Mouse (Mus musculus) forebrain, embryonic 14.5 days (tissue): Measurements from ENCODE around the gene Kmt2e. TPM values are rescaled to one million over a fixed set of nuclear protein-coding genes. Genes with fewer than 3 reads are reported as not detected.
A peak's percentile ranks its signal among the peaks of the same experiment; 100 is the strongest.

Experiments used
- ATAC-seq: fragments of 200-750 bp; cut with Nextera tagmentation; 2 replicates; pipeline ENCODE4 v1.8.0; 2017; ENCODE audit warnings: mild to moderate bottlenecking, moderate library complexity
- DNase-seq: peaks from one replicate; pipeline ENCODE4 v3.0.0-alpha.2; 2015; ENCODE audit warnings: low spot score
- H3K27ac ChIP-seq: fragments of 300-500 bp; sonication (generic); 2 replicates; pipeline ENCODE4 v1.5.1; 2014; ENCODE audit warnings: low read depth, mild to moderate bottlenecking, control low read depth, low read length, moderate library complexity
- H3K27me3 ChIP-seq: fragments of 300-500 bp; sonication (generic); replicated peaks from 2 replicates; pipeline ENCODE4 v1.6.1; 2014; ENCODE audit warnings: low read length, control low read depth, mixed read lengths; ENCODE audit not compliant: control insufficient read depth, insufficient read depth
- H3K36me3 ChIP-seq: fragments of 300-500 bp; sonication (generic); 2 replicates; pipeline ENCODE4 v1.6.1; 2014; ENCODE audit warnings: low read length, control low read depth; ENCODE audit not compliant: control insufficient read depth, insufficient read depth
- H3K4me1 ChIP-seq: fragments of 300-500 bp; sonication (generic); 2 replicates; pipeline ENCODE4 v1.6.1; 2014; ENCODE audit warnings: antibody characterized with exemption, low read length, control low read depth; ENCODE audit not compliant: control insufficient read depth, insufficient read depth
- H3K4me2 ChIP-seq: fragments of 300-500 bp; sonication (generic); 2 replicates; pipeline ENCODE4 v1.6.1; 2014; ENCODE audit warnings: mild to moderate bottlenecking, control low read depth, low read length
- H3K4me3 ChIP-seq: fragments of 300-500 bp; sonication (generic); 2 replicates; pipeline ENCODE4 v1.5.1; 2014; ENCODE audit warnings: low read depth, low read length, control low read depth
- H3K9ac ChIP-seq: fragments of 300-500 bp; sonication (generic); 2 replicates; pipeline ENCODE4 v1.6.1; 2014; ENCODE audit warnings: mild to moderate bottlenecking, low read length, control low read depth, moderate library complexity
- H3K9me3 ChIP-seq: fragments of 300-500 bp; sonication (generic); replicated peaks from 2 replicates; pipeline ENCODE4 v1.6.1; 2016; ENCODE audit warnings: low read length, control low read depth, mixed read lengths; ENCODE audit not compliant: control insufficient read depth
- WGBS: fragments of 180-500 bp; shearing (Covaris S2); extraction: QIAGEN DNeasy Blood & Tissue Kit; methylation state at CpG from one replicate; pipeline ENCODE4 v1.1.7; 2014; 5-methylcytosine and 5-hydroxymethylcytosine counted together
- polyA plus RNA-seq: library from polyadenylated mRNA; unstranded; fragments of >200 nt; fragmentation: Nextera tagmentation; extraction: Ambion mirVana; gene quantifications from 2 replicates; pipeline ENCODE4 v1.2.1, GENCODE M21; 2014

Kmt2e gene
- polyA plus RNA-seq, 1 experiment from 2014 or later = 131 TPM

- Histone ChIP-seq H3K4me2 (no peak overlapping the region), H3K9me3 (no peaks in the 10 kb centered on the region), H3K36me3 (peaks cover 86% of the 10 kb centered on the region), H3K4me1 (no peaks in the 10 kb centered on the region), H3K27ac (no peak overlapping the region), H3K27me3 (no peaks in the 10 kb centered on the region), H3K9ac (no peak overlapping the region), H3K4me3 (no peak overlapping the region)
- ATAC-seq (no peak), DNase-seq (no peak)
- WGBS = 90% methylated on average over 10 of the region's 10 CpGs
Observed at GRCm38 (mm10) chr5:23497920-23498319, 63.7 kb downstream of the Kmt2e start.

GRCm38 (mm10) chr5:23499257-23499656 is 65.0 kb downstream of the Kmt2e start:
- DNase-seq = no peak
- Histone ChIP-seq H3K27ac (no peak overlapping the region), H3K4me2 (no peak overlapping the region), H3K4me3 (no peak overlapping the region), H3K4me1 (no peaks in the 10 kb centered on the region), H3K9ac (no peak overlapping the region), H3K9me3 (no peaks in the 10 kb centered on the region), H3K27me3 (no peaks in the 10 kb centered on the region), H3K36me3 (peaks cover 80% of the 10 kb centered on the region)
- WGBS = 95% methylated on average over 16 of the region's 16 CpGs
- no peak for ATAC-seq

GRCm38 (mm10) chr5:23500715-23501114 is 66.5 kb downstream of the Kmt2e start:
- no peak overlapping the region for H3K9ac ChIP-seq
- H3K4me3 ChIP-seq = no peak overlapping the region
- WGBS = 94% methylated on average over 6 of the region's 6 CpGs
- no peaks in the 10 kb centered on the region for H3K4me1 ChIP-seq
- H3K27ac ChIP-seq = no peak overlapping the region
- no peak for ATAC-seq
- H3K27me3 ChIP-seq = no peaks in the 10 kb centered on the region
- peaks cover 71% of the 10 kb centered on the region for H3K36me3 ChIP-seq
- DNase-seq = no peak
- H3K9me3 ChIP-seq = no peaks in the 10 kb centered on the region
- H3K4me2 ChIP-seq = no peak overlapping the region

- Histone ChIP-seq H3K4me1 (no peaks in the 10 kb centered on the region), H3K4me2 (no peak overlapping the region), H3K9me3 (no peaks in the 10 kb centered on the region), H3K27ac (no peak overlapping the region), H3K9ac (no peak overlapping the region), H3K4me3 (no peak overlapping the region), H3K27me3 (no peaks in the 10 kb centered on the region), H3K36me3 (peaks cover 69% of the 10 kb centered on the region)
- ATAC-seq = no peak
- no peak for DNase-seq
- 85% methylated on average over 13 of the region's 13 CpGs for WGBS
Observed at GRCm38 (mm10) chr5:23501582-23502316, 67.5 kb downstream of the Kmt2e start.

- WGBS = 79% methylated on average over 13 of the region's 13 CpGs
- Histone ChIP-seq H3K27me3 (no peaks in the 10 kb centered on the region), H3K9me3 (no peaks in the 10 kb centered on the region), H3K9ac (no peak overlapping the region), H3K4me3 (no peak overlapping the region), H3K4me2 (no peak overlapping the region), H3K4me1 (no peaks in the 10 kb centered on the region), H3K36me3 (peaks cover 64% of the 10 kb centered on the region), H3K27ac (no peak overlapping the region)
- no peak for DNase-seq
- peak; percentile 49 for ATAC-seq
Observed at GRCm38 (mm10) chr5:23502317-23502937, 68.2 kb downstream of the Kmt2e start.

- Histone ChIP-seq H3K27me3 (no peaks in the 10 kb centered on the region), H3K36me3 (peaks cover 48% of the 10 kb centered on the region), H3K4me1 (no peaks in the 10 kb centered on the region), H3K27ac (no peak overlapping the region), H3K4me3 (no peak overlapping the region), H3K9me3 (no peaks in the 10 kb centered on the region), H3K9ac (no peak overlapping the region), H3K4me2 (no peak overlapping the region)
- DNase-seq (no peak), ATAC-seq (no peak)
- WGBS = 91% methylated on average over 3 of the region's 3 CpGs
Observed at GRCm38 (mm10) chr5:23505578-23505977, 71.3 kb downstream of the Kmt2e start.

GRCm38 (mm10) chr5:23507210-23507609 is 73.0 kb downstream of the Kmt2e start:
- WGBS = 53% methylated on average over 4 of the region's 4 CpGs
- Histone ChIP-seq H3K4me3 (no peak overlapping the region), H3K4me1 (no peaks in the 10 kb centered on the region), H3K36me3 (peaks cover 39% of the 10 kb centered on the region), H3K9ac (no peak overlapping the region), H3K27me3 (no peaks in the 10 kb centered on the region), H3K27ac (peak overlapping the region; percentile 21; the same call in 1 of the 2 replicates), H3K4me2 (no peak overlapping the region), H3K9me3 (no peaks in the 10 kb centered on the region)
- DNase-seq = no peak
- no peak for ATAC-seq

GRCm38 (mm10) chr5:23508630-23509029 is 74.4 kb downstream of the Kmt2e start:
- H3K27ac ChIP-seq = no peak overlapping the region
- H3K4me1 ChIP-seq = no peaks in the 10 kb centered on the region
- H3K27me3 ChIP-seq = no peaks in the 10 kb centered on the region
- DNase-seq (no peak), ATAC-seq (peak; percentile 40; the same call in 1 of the 2 replicates)
- 73% methylated on average over 6 of the region's 6 CpGs for WGBS
- H3K4me3 ChIP-seq = no peak overlapping the region
- H3K9ac ChIP-seq = no peak overlapping the region
- H3K36me3 ChIP-seq = peaks cover 40% of the 10 kb centered on the region
- no peak overlapping the region for H3K4me2 ChIP-seq
- no peaks in the 10 kb centered on the region for H3K9me3 ChIP-seq

GRCm38 (mm10) chr5:23511456-23511855 is 77.2 kb downstream of the Kmt2e start:
- no peak for ATAC-seq
- no peak overlapping the region for H3K27ac ChIP-seq
- no peaks in the 10 kb centered on the region for H3K4me1 ChIP-seq
- no peak overlapping the region for H3K9ac ChIP-seq
- H3K27me3 ChIP-seq = no peaks in the 10 kb centered on the region
- DNase-seq = no peak
- H3K4me2 ChIP-seq = no peak overlapping the region
- peaks cover 52% of the 10 kb centered on the region for H3K36me3 ChIP-seq
- H3K9me3 ChIP-seq = no peaks in the 10 kb centered on the region
- 93% methylated on average over 5 of the region's 5 CpGs for WGBS
- H3K4me3 ChIP-seq = no peak overlapping the region
